Mouse (Mus musculus) skeletal muscle tissue, adult 2 months (tissue): Measurements from ENCODE around the gene Flvcr1.
A peak's percentile ranks its signal among the peaks of the same experiment; 100 is the strongest.

Experiments
- DNase-seq: peaks from one replicate; pipeline ENCODE4 v3.0.0-alpha.2; 2012; ENCODE audit warnings: low read depth, low spot score

The Flvcr1 gene

GRCm38 (mm10) chr1:190980470-190980869, 45.5 kb downstream of the Flvcr1 start:
- DNase-seq = no peak

GRCm38 (mm10) chr1:190979100-190979563, 46.8 kb downstream of the Flvcr1 start, which contains the start of gene Vash2:
Gene Vash2 (minus strand): TSS chr1:190979296.
- peak; percentile 69 for DNase-seq

- no peak for DNase-seq
Measured at GRCm38 (mm10) chr1:190978511-190979073, 47.4 kb downstream of the Flvcr1 start.

DNA sequence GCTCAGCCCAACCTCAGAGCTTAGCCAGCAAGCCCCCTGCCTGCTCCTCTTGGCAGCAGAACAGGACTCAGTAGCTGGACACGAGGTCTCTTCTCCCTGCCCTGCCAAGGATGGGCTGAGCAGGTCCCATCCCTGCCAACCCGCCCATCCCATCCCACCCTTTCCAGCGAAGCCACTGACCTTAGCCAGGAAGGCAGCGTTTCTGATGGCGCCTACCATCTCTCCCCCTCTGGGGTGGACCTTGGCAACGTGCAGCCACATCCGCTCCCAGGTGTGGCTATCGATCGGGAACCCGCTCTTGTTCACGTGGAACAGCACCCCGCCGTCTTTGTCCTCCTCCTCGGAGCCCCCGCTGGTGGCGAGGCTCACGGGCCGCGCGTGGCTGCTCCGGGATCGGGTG, 48.0 kb downstream of the Flvcr1 start:
- no peak for DNase-seq

- peak; percentile 46 for DNase-seq
Measured at GRCm38 (mm10) chr1:190976887-190977573, 48.9 kb downstream of the Flvcr1 start.

GRCm38 (mm10) chr1:190974833-190975232, 51.1 kb downstream of the Flvcr1 start:
- no peak for DNase-seq

GRCm38 (mm10) chr1:190974191-190974590, 51.8 kb downstream of the Flvcr1 start:
- DNase-seq = no peak

GRCm38 (mm10) chr1:190972612-190973192, 53.3 kb downstream of the Flvcr1 start:
- peak; percentile 68 for DNase-seq

GRCm38 (mm10) chr1:190971708-190972610, 54.0 kb downstream of the Flvcr1 start:
- no peak for DNase-seq

GRCm38 (mm10) chr1:190968010-190968409, 57.9 kb downstream of the Flvcr1 start:
- DNase-seq = no peak

DNA sequence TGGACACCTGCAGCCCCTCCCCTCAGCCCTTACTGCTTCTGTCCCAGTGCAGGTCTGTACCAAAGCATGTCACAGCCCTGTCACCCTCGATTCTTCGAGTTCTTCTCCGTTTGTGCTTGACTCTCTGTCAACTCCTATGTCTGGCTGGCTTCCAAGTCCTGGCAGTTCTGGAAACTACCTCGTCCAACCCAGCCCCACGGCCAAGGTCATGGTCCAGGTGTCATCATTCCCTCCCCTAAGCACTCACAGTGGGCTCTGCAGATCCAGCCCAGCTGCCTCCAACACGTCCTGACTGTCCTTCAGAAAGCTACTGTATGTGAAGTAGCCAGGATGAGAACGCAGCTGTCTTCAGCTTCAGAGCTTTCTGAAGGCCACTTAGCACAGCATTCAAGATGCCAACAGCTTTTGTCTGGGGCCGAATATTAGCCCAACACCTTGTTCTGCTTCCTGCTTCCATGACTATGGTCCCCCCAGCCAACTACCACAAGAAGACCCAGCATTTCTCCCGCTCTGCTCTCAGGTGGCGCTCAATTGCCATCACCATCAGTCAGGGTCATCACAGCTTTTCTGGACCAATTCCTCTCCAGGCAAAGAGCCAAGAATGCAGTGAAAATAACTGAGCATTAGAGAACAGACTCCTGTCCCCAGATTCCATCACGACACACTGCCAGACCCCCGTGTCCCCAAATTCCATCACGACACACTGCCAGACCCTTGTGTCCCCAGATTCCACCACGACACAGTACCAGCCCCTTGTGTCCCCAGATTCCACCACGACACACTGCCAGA, 60.8 kb downstream of the Flvcr1 start:
- DNase-seq = no peak

DNA sequence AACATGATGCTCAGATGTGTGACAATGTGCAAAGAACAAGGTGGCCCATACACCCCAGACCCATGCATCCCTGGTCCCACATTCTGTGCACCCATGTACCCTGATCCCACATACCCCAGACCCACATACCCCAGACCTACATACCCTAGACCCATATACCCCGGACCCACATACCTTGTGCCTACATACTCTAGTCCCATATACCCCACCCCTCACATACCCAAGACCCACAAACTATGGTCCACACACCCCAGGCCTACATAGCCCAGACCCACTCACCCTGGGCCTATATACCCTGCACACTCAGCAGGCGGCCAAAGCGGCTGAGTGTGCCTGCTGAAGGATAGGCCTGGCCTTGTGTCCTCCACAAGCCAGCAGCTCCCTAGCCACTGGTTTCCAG, 63.2 kb downstream of the Flvcr1 start:
- DNase-seq = no peak

GRCm38 (mm10) chr1:190958821-190959220, 67.1 kb downstream of the Flvcr1 start:
- no peak for DNase-seq
